Mouse (Mus musculus) forebrain, embryonic 12.5 days (tissue): ENCODE data around the gene Lrrc36. TPM values are rescaled to one million over a fixed set of nuclear protein-coding genes. Genes with fewer than 3 reads are reported as not detected.

Source experiments
- ATAC-seq: fragments of 200-750 bp; cut with Nextera tagmentation; 2 replicates; pipeline ENCODE4 v1.8.0; 2017; ENCODE audit warnings: moderate TSS enrichment; ENCODE audit not compliant: low FRiP score
- H3K27ac ChIP-seq: fragments of 300-500 bp; sonication (generic); 2 replicates; pipeline ENCODE4 v1.5.1; 2016; ENCODE audit warnings: mild to moderate bottlenecking
- H3K27me3 ChIP-seq: fragments of 300-500 bp; sonication (generic); 2 replicates; pipeline ENCODE4 v1.6.1; 2016; ENCODE audit warnings: mild to moderate bottlenecking
- H3K36me3 ChIP-seq: fragments of 300-500 bp; sonication (generic); replicated peaks from 2 replicates; pipeline ENCODE4 v1.6.1; 2016; ENCODE audit warnings: mild to moderate bottlenecking
- H3K4me1 ChIP-seq: fragments of 300-500 bp; sonication (generic); 2 replicates; pipeline ENCODE4 v1.6.1; 2016
- H3K4me2 ChIP-seq: fragments of 300-500 bp; sonication (generic); 2 replicates; pipeline ENCODE4 v1.6.1; 2016; ENCODE audit warnings: mild to moderate bottlenecking, moderate library complexity
- H3K4me3 ChIP-seq: fragments of 300-500 bp; sonication (generic); replicated peaks from 2 replicates; pipeline ENCODE4 v1.5.1; 2016; ENCODE audit warnings: mild to moderate bottlenecking
- H3K9ac ChIP-seq: fragments of 300-500 bp; sonication (generic); 2 replicates; pipeline ENCODE4 v1.6.1; 2016; ENCODE audit warnings: mild to moderate bottlenecking
- H3K9me3 ChIP-seq: fragments of 300-500 bp; sonication (generic); 2 replicates; pipeline ENCODE4 v1.6.1; 2016
- WGBS: fragments of 180-500 bp; shearing (Covaris S2); methylation state at CpG from one replicate; pipeline ENCODE4 v1.1.7; 2016; 5-methylcytosine and 5-hydroxymethylcytosine counted together
- polyA plus RNA-seq: library from polyadenylated mRNA; unstranded; fragments of >200 nt; fragmentation: Nextera tagmentation; extraction: Ambion mirVana; gene quantifications from 2 replicates; pipeline ENCODE4 v1.2.1, GENCODE M21; 2016

The Lrrc36 gene
- polyA plus RNA-seq, 1 experiment from 2014 or later, result 1.2 TPM

GRCm38 (mm10) chr8:105451903-105452603, 38.7 kb downstream of the Lrrc36 start:
- no peak overlapping the region for H3K4me2 ChIP-seq
- H3K9me3 ChIP-seq, result no peaks in the 10 kb centered on the region
- 52% methylated on average over 15 of the region's 15 CpGs for WGBS
- H3K27me3 ChIP-seq, result no peaks in the 10 kb centered on the region
- ATAC-seq, result 0 out of 2 replicates have a peak, but pooled peaks have one; percentile 14
- no peaks in the 10 kb centered on the region for H3K36me3 ChIP-seq
- no peak overlapping the region for H3K4me3 ChIP-seq
- H3K4me1 ChIP-seq, result peaks cover 16% of the 10 kb centered on the region
- peak overlapping the region; percentile 46; the same call in 1 of the 2 replicates for H3K27ac ChIP-seq
- H3K9ac ChIP-seq, result no peak overlapping the region

GRCm38 (mm10) chr8:105453296-105453695, 39.9 kb downstream of the Lrrc36 start:
- Histone ChIP-seq H3K36me3 (no peaks in the 10 kb centered on the region), H3K4me1 (peaks cover 19% of the 10 kb centered on the region), H3K4me3 (no peak overlapping the region), H3K27me3 (no peaks in the 10 kb centered on the region), H3K27ac (no peak overlapping the region), H3K4me2 (no peak overlapping the region), H3K9ac (no peak overlapping the region), H3K9me3 (no peaks in the 10 kb centered on the region)
- WGBS, result 89% methylated on average over 5 of the region's 5 CpGs
- no peak for ATAC-seq

DNA sequence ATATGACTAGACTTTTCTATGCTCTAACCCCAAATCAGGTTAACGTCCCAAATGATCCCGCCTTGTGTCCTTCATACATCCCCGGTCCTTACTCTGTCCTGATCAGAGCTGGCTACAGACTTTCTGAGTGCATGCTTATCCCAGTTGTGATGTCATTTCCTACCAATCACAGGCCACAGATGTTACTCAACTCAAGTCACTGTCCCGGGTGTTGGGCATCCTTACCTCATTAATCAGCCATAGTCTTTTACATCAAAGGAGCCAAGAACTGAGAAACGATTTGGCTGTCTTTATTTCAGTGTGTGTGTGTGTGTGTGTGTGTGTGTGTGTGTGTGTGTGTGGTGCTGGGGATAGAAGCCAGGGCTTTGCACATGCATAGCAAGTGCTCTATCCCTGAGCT, 40.7 kb downstream of the Lrrc36 start:
- H3K4me2 ChIP-seq, result no peak overlapping the region
- no peaks in the 10 kb centered on the region for H3K9me3 ChIP-seq
- H3K36me3 ChIP-seq, result no peaks in the 10 kb centered on the region
- H3K4me3 ChIP-seq, result no peak overlapping the region
- H3K4me1 ChIP-seq, result peaks cover 22% of the 10 kb centered on the region
- WGBS, result 73% methylated on average over 5 of the region's 5 CpGs
- H3K9ac ChIP-seq, result no peak overlapping the region
- no peak overlapping the region for H3K27ac ChIP-seq
- no peak for ATAC-seq
- no peaks in the 10 kb centered on the region for H3K27me3 ChIP-seq

- WGBS, result 67% methylated on average over 10 of the region's 10 CpGs
- no peak overlapping the region for H3K9ac ChIP-seq
- no peak for ATAC-seq
These were observed 41.8 kb downstream of the Lrrc36 start for GRCm38 (mm10) chr8:105455218-105455617.

DNA sequence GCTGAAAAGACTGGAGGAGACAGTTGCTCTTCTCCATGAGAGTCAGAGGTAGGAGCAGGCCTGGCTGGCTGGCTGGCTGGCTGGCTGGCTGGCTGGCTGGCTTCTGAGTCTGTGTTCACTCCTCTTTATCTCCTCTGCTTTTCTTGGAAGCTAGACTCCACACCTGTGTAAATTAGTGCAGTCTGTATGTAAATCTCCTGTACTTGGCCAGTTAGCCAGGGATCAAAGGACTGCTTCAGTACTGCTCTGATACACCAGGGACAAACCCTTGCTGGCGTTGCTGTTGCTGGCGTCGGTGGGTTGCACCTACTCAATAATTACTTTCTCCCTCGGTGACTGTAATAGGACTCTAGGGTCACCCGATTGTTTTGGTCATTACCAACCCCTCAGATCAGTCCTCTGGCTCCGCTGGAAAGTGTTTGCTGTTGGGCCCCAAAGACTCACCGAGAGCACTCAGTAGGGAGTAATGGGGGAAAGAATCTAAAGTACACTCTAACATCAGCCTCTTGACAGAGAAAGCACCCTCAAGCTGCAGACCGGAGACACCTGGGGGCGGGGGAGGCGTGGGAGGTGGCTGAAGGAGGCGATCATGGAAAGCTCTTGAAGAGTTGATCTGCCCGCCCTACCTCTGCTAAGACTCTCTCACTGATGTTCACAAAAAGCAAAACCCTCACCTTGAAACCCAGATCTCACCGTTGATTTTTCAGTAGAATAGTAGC, 47.9 kb downstream of the Lrrc36 start:
- H3K9ac ChIP-seq, result no peak overlapping the region
- H3K4me2 ChIP-seq, result no peak overlapping the region
- ATAC-seq, result no peak
- no peaks in the 10 kb centered on the region for H3K9me3 ChIP-seq
- H3K27me3 ChIP-seq, result no peaks in the 10 kb centered on the region
- peaks cover 20% of the 10 kb centered on the region for H3K4me1 ChIP-seq
- no peak overlapping the region for H3K4me3 ChIP-seq
- 77% methylated on average over 13 of the region's 13 CpGs for WGBS
- no peak overlapping the region for H3K27ac ChIP-seq
- H3K36me3 ChIP-seq, result no peaks in the 10 kb centered on the region

More at GRCm38 (mm10) chr8:105455218-105455617, 41.8 kb downstream of the Lrrc36 start:
- Histone ChIP-seq H3K4me1 (peaks cover 22% of the 10 kb centered on the region), H3K36me3 (no peaks in the 10 kb centered on the region), H3K4me2 (no peak overlapping the region), H3K27ac (no peak overlapping the region), H3K27me3 (no peaks in the 10 kb centered on the region), H3K9me3 (no peaks in the 10 kb centered on the region), H3K4me3 (no peak overlapping the region)

- WGBS, result 85% methylated on average over 7 of the region's 7 CpGs
- no peak overlapping the region for H3K4me3 ChIP-seq
- no peaks in the 10 kb centered on the region for H3K9me3 ChIP-seq
- H3K9ac ChIP-seq, result no peak overlapping the region
- H3K4me1 ChIP-seq, result peaks cover 24% of the 10 kb centered on the region
- peaks cover 4% of the 10 kb centered on the region for H3K36me3 ChIP-seq
- no peak for ATAC-seq
- H3K4me2 ChIP-seq, result no peak overlapping the region
- no peaks in the 10 kb centered on the region for H3K27me3 ChIP-seq
- H3K27ac ChIP-seq, result no peak overlapping the region
These were observed 51.2 kb downstream of the Lrrc36 start for GRCm38 (mm10) chr8:105464595-105464994.

DNA sequence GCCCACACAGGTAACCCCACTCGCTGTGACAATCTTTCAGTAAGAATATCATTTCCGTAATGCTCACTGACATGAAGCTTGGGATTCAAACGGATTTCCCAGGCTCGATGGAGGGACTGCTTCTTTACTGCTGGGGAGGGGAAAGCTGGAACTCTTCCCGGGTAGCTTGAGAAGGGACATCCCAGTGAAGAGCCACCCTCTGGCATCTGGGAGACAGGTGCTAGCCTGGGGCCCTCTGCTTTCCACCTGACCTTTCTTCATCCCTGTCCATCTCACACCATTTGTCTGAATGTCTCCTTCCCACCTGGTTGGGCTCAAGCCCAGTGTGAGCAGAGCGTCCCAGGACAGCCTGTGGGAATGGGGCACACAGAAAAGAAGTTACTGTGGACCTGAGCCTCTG, 52.9 kb downstream of the Lrrc36 start:
- H3K4me2 ChIP-seq, result no peak overlapping the region
- WGBS, result 92% methylated on average over 6 of the region's 6 CpGs
- peaks cover 40% of the 10 kb centered on the region for H3K4me1 ChIP-seq
- peaks cover 4% of the 10 kb centered on the region for H3K36me3 ChIP-seq
- no peaks in the 10 kb centered on the region for H3K9me3 ChIP-seq
- no peak overlapping the region for H3K4me3 ChIP-seq
- 0 out of 2 replicates have a peak, but pooled peaks cover under 1% of the 10 kb centered on the region for H3K27me3 ChIP-seq
- no peak for ATAC-seq
- H3K9ac ChIP-seq, result no peak overlapping the region
- no peak overlapping the region for H3K27ac ChIP-seq

- H3K9ac ChIP-seq, result no peak overlapping the region
- H3K4me1 ChIP-seq, result peaks cover 46% of the 10 kb centered on the region
- H3K27ac ChIP-seq, result no peak overlapping the region
- WGBS, result 85% methylated on average over 7 of the region's 7 CpGs
- ATAC-seq, result no peak
- H3K4me3 ChIP-seq, result no peak overlapping the region
- H3K9me3 ChIP-seq, result no peaks in the 10 kb centered on the region
- no peak overlapping the region for H3K4me2 ChIP-seq
- H3K36me3 ChIP-seq, result peaks cover 4% of the 10 kb centered on the region
- H3K27me3 ChIP-seq, result 0 out of 2 replicates have a peak, but pooled peaks cover 6% of the 10 kb centered on the region
These were observed 53.4 kb downstream of the Lrrc36 start for GRCm38 (mm10) chr8:105466700-105467291.

DNA sequence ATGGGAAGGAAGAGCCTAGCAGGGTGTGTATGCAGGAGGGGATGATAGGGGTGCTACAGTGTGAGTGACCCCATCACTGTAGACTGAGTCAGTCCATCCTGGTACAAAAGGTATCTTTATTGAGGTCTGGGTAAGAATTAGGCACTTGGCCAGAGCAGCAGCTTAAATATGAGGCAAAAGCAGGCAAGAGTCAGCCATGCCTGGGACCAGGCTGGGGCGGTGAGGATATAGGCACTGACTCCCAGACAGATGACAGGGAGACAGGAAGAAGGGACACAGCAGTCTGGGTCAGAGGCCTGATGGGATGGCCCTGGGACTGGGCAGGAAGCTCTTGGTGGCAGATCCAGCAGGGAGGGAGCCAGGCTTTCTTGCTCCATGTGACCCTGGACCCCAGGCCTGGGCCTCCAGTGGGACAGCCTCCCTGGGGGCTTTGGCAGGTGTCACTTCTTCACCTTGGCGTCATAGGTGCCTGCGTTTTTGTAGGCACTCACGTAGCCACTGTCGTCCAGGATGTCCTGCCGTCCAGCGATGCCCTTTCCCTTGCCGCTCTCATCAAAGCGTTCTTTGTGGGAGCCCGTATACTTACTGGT, 54.1 kb downstream of the Lrrc36 start:
- Histone ChIP-seq H3K9ac (no peak overlapping the region), H3K27ac (no peak overlapping the region), H3K4me3 (no peak overlapping the region), H3K27me3 (peaks cover 13% of the 10 kb centered on the region), H3K36me3 (peaks cover 4% of the 10 kb centered on the region), H3K9me3 (no peaks in the 10 kb centered on the region), H3K4me2 (no peak overlapping the region), H3K4me1 (peaks cover 51% of the 10 kb centered on the region)
- no peak for ATAC-seq
- WGBS, result 93% methylated on average over 10 of the region's 10 CpGs

DNA sequence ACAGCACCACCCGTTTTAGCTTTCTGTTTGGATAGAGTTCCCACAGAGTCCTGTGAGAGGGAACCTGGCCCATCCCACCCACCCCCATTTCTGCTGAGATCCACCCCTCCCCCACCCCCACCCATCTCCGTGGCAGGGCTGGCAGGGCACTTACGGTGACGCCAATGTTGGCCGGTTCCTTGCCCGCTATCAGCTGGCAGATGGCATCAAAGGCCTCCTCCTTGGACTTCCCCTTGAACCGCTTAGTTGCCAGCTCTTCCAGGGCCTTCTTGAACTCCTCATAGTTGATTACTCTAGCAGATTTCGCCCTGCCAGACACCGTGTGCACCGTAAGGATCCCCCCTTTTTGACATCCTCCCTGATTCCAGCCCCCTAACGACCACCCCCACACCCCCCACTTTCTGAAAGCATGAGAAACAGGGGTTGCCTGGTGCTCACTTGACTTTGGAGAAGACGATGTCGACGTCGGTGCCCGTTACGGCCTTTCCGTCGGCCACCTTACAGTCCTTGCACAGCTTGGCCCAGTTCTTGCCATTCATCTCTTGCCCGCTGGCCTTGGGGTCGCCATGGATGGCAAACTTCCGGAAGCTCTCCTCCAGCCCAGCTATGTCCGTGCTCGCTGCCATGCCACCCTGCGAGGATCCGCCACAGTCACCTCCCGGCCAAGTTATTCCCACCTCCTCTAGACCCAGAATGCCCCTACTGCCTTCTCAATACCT, 54.8 kb downstream of the Lrrc36 start:
- H3K4me2 ChIP-seq, result no peak overlapping the region
- 91% methylated on average over 27 of the region's 27 CpGs for WGBS
- H3K4me1 ChIP-seq, result peaks cover 54% of the 10 kb centered on the region

DNA sequence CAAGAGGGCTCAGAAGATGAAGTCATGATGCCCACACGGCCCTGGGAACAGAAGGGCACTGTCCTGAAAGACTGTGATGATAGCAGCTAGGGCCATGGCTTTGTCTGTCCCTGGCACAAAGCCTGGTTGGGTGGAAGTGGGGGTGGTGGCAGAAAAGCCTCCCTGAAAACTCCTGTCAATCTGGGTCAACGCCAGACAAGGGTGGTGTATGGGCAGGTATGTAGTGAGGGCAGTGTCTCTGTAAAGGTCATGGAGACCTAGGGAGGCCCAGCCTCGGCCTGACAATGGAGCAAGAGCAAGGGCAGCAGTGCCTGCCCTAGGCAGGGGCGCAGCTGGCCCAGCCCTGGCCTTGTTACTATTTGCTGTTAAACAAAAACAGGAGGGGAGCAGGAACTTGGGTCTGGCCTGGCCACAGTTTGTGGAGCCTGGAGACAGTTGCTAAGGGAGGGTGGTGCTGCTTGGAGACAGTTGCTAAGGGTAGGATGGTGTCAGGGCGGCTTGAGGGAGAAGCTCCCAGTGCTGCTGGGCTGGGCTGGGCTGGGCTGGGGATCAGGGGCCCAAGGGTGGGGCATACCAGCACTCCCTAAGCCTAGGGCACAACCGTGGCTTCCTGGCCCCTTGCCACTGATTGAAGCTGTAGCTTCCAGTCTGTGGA, 55.8 kb downstream of the Lrrc36 start:
- Histone ChIP-seq H3K9ac (no peak overlapping the region; the same call in 1 of the 2 replicates), H3K27me3 (peaks cover 27% of the 10 kb centered on the region), H3K36me3 (peaks cover 4% of the 10 kb centered on the region), H3K4me3 (no peak overlapping the region), H3K9me3 (no peaks in the 10 kb centered on the region), H3K4me1 (peaks cover 55% of the 10 kb centered on the region), H3K27ac (peak overlapping the region; percentile 56), H3K4me2 (peak overlapping the region; percentile 71; the same call in 1 of the 2 replicates)
- WGBS, result 36% methylated on average over 6 of the region's 6 CpGs
- peak; percentile 39 for ATAC-seq

More for the DNA sequence above, 54.8 kb downstream of the Lrrc36 start:
- Histone ChIP-seq H3K27ac (no peak overlapping the region), H3K9ac (no peak overlapping the region), H3K27me3 (peaks cover 19% of the 10 kb centered on the region), H3K4me3 (no peak overlapping the region), H3K9me3 (no peaks in the 10 kb centered on the region), H3K36me3 (peaks cover 4% of the 10 kb centered on the region)
- ATAC-seq, result no peak
